Mouse (Mus musculus): ENCODE measurements around the gene Fgf3. TPM values are rescaled to one million over a fixed set of nuclear protein-coding genes. Genes with fewer than 3 reads are reported as not detected.
A peak's percentile ranks its signal among the peaks of the same experiment; 100 is the strongest.

Gene Fgf3
- polyA plus RNA-seq, 1 experiment from 2014 or later, result not detected

DNA sequence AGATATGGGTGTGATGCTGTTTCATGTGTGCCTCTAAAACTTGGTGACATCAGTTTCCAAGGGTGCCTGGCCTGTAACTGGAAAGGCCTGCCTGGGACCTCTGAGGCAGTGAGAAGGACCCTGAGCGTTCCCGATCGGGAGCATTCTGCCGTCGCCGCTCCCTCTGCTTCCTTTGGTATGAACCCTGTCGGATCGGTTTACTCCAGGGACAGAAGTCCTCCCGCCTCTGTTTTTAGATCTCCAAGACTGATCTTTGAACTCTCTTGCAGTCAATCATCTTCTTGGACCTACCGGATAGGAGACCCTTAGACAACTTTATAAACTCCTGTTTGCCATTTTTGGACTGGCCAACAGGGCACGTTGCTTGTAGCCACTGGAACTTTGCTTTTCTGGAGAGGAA lies 25.3 kb downstream of the Fgf3 start:
- Histone ChIP-seq H3K4me1 (replicated peaks; ENCODE audit: control insufficient read depth, insufficient read depth, low read length) (peaks cover 9% of the 10 kb centered on the region; the same call in 1 of the 2 replicates), H3K27ac (ENCODE audit: low read length) (no peak overlapping the region), H3K4me2 (ENCODE audit: low read depth, low read length) (no peak overlapping the region), H3K4me3 (ENCODE audit: low read length) (no peak overlapping the region), H3K36me3 (ENCODE audit: control insufficient read depth, insufficient read depth, low read length) (no peaks in the 10 kb centered on the region), H3K9ac (ENCODE audit: low read length) (no peak overlapping the region), H3K9me3 (ENCODE audit: control insufficient read depth, low read length) (no peaks in the 10 kb centered on the region), H3K27me3 (ENCODE audit: control insufficient read depth, insufficient read depth, low read depth, low read length) (peaks cover 66% of the 10 kb centered on the region)
- ATAC-seq (ENCODE audit: low read depth), result no peak
- 2% methylated on average over 11 of the region's 11 CpGs for WGBS

DNA sequence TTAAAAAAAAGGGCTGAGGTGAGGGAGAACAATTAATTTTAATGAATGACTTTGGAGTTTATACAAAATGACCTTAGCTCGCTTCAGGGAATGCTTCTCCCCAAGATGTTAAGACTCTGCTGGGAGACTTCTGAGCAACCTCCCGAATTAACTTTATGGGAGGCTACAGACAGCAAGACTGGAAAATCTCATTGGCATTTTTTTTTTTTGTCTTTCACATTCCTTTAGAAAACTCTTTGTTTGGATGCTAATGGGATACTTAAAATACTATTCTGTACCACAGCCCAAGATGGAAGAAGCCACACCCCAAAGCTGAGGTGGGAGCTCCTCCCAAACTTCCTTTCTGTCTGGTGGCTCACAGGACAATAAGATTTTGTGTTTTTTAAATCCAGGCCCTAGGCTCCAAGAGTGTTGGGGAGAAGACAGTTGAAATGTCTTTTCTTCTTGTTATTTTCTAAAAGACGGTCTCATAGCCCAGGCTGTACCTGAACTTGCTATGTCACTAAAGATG lies 26.3 kb downstream of the Fgf3 start:
- H3K4me1 ChIP-seq (replicated peaks; ENCODE audit: control insufficient read depth, insufficient read depth, low read length), result peaks cover 9% of the 10 kb centered on the region; the same call in 1 of the 2 replicates
- H3K9me3 ChIP-seq (ENCODE audit: control insufficient read depth, low read length), result no peaks in the 10 kb centered on the region
- peaks cover 66% of the 10 kb centered on the region for H3K27me3 ChIP-seq (ENCODE audit: control insufficient read depth, insufficient read depth, low read depth, low read length)
- no peak for ATAC-seq (ENCODE audit: low read depth)
- H3K4me2 ChIP-seq (ENCODE audit: low read depth, low read length), result no peak overlapping the region
- no peak overlapping the region for H3K27ac ChIP-seq (ENCODE audit: low read length)
- H3K9ac ChIP-seq (ENCODE audit: low read length), result no peak overlapping the region
- H3K36me3 ChIP-seq (ENCODE audit: control insufficient read depth, insufficient read depth, low read length), result no peaks in the 10 kb centered on the region
- 50% methylated on average over 3 of the region's 3 CpGs for WGBS
- no peak overlapping the region for H3K4me3 ChIP-seq (ENCODE audit: low read length)

DNA sequence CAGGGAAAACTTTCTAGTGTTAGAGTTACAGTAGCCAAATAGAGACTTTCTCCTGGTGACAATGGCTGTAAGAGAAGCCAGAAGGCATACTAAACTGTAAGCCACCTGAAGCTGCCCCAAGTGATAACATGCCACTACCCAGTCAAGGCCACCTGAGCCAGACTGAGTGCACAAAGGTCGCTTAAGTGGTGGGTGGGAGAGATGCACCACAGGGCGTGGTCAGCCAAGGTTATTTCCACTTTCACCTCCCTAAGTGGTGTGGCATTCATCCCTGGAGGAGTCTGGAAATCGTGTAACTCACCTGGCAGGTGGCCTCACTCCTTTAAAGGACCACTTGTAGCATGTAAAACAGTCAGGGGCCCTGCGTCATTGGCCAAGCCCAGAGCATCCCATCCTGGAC lies 29.3 kb downstream of the Fgf3 start:
- 36% methylated on average over 4 of the region's 4 CpGs for WGBS
- no peaks in the 10 kb centered on the region for H3K9me3 ChIP-seq (ENCODE audit: control insufficient read depth, low read length)
- no peak overlapping the region for H3K4me3 ChIP-seq (ENCODE audit: low read length)
- no peak overlapping the region for H3K4me2 ChIP-seq (ENCODE audit: low read depth, low read length)
- peaks cover 37% of the 10 kb centered on the region for H3K27me3 ChIP-seq (ENCODE audit: control insufficient read depth, insufficient read depth, low read depth, low read length)
- no peak for ATAC-seq (ENCODE audit: low read depth)
- H3K9ac ChIP-seq (ENCODE audit: low read length), result no peak overlapping the region
- no peak overlapping the region for H3K27ac ChIP-seq (ENCODE audit: low read length)
- H3K4me1 ChIP-seq (replicated peaks; ENCODE audit: control insufficient read depth, insufficient read depth, low read length), result peaks cover under 1% of the 10 kb centered on the region; the same call in 1 of the 2 replicates
- H3K36me3 ChIP-seq (ENCODE audit: control insufficient read depth, insufficient read depth, low read length), result no peaks in the 10 kb centered on the region

DNA sequence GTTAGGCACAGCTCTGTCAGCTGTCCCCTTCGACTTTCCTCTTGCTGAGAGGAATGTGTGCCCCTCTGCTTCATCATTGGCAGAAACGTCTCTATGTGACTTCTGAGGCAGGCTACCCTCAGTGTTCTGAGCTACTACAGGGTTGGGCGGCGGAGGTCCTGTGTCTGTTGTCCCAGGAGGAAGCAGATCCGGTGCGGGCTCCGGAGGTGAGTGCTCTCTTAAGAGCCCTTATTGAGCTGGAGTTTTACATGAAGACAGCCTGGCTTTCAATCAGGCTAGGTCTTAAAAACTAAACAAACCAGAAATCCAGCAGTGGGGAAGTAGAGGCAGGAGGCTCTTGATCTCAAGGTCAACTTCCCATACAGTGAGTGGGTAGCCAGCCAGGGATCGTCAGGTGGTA lies 29.7 kb downstream of the Fgf3 start:
- whole genome bisulfite sequencing, result 58% methylated on average over 8 of the region's 8 CpGs
- no peaks in the 10 kb centered on the region for H3K9me3 ChIP-seq (ENCODE audit: control insufficient read depth, low read length)
- H3K4me2 ChIP-seq (ENCODE audit: low read depth, low read length), result no peak overlapping the region
- H3K9ac ChIP-seq (ENCODE audit: low read length), result no peak overlapping the region
- H3K27ac ChIP-seq (ENCODE audit: low read length), result no peak overlapping the region
- peaks cover 32% of the 10 kb centered on the region for H3K27me3 ChIP-seq (ENCODE audit: control insufficient read depth, insufficient read depth, low read depth, low read length)
- no peak overlapping the region for H3K4me3 ChIP-seq (ENCODE audit: low read length)
- no peaks in the 10 kb centered on the region for H3K36me3 ChIP-seq (ENCODE audit: control insufficient read depth, insufficient read depth, low read length)
- peaks cover 3% of the 10 kb centered on the region for H3K4me1 ChIP-seq (replicated peaks; ENCODE audit: control insufficient read depth, insufficient read depth, low read length)
- peak; percentile 34; the same call in 1 of the 2 replicates for ATAC-seq (ENCODE audit: low read depth)

DNA sequence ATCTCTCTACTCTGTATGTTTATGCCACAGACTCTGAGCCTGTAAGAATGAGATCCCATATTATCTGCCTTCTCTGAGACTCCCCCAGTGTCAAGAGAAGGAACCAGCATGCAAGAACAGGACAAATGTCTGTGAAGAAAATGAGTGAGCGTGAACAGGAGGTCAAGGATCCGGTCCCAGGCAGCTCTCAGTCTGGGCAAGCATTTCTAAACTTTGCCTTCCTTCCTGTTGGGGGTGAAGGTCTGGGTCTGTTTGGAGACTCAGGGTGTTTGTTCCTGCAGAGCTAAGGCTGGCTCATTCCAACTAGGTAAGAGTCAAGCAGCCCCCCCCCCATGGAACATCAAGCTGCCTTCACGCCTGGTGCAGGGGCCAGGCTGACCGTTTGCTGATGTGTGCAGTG lies 34.5 kb downstream of the Fgf3 start:
- Histone ChIP-seq H3K27ac (ENCODE audit: low read length) (peak overlapping the region; percentile 18; the same call in 1 of the 2 replicates), H3K4me3 (ENCODE audit: low read length) (no peak overlapping the region), H3K36me3 (ENCODE audit: control insufficient read depth, insufficient read depth, low read length) (no peaks in the 10 kb centered on the region), H3K27me3 (ENCODE audit: control insufficient read depth, insufficient read depth, low read depth, low read length) (no peaks in the 10 kb centered on the region), H3K4me1 (replicated peaks; ENCODE audit: control insufficient read depth, insufficient read depth, low read length) (peaks cover 6% of the 10 kb centered on the region), H3K4me2 (ENCODE audit: low read depth, low read length) (no peak overlapping the region), H3K9me3 (ENCODE audit: control insufficient read depth, low read length) (no peaks in the 10 kb centered on the region), H3K9ac (ENCODE audit: low read length) (no peak overlapping the region)
- ATAC-seq (ENCODE audit: low read depth), result peak; percentile 66
- WGBS, result 26% methylated on average over 4 of the region's 4 CpGs

DNA sequence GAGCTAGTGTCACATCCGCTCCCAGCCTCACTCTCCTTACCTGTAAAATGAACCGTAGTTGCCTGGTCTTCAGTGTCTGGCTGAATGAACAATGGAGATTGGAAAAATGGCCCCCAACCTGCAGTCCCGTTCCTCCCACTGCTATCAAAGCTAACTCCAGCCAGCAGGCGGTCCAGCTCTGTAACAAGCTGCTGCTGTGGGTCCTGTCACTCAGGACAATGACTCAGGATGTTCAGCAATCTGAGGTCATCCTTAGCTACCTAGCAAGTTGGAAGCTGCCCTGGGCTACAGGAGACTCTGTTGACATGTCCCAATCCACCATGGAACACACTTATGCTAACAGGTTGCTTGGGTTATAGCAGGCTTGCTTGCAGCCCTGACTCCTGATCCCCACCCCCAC lies 35.3 kb downstream of the Fgf3 start:
- H3K27ac ChIP-seq (ENCODE audit: low read length), result no peak overlapping the region
- H3K4me3 ChIP-seq (ENCODE audit: low read length), result no peak overlapping the region
- no peaks in the 10 kb centered on the region for H3K9me3 ChIP-seq (ENCODE audit: control insufficient read depth, low read length)
- H3K36me3 ChIP-seq (ENCODE audit: control insufficient read depth, insufficient read depth, low read length), result no peaks in the 10 kb centered on the region
- no peak for ATAC-seq (ENCODE audit: low read depth)
- WGBS, result 74% methylated on average over 4 of the region's 4 CpGs
- H3K9ac ChIP-seq (ENCODE audit: low read length), result no peak overlapping the region
- peaks cover 6% of the 10 kb centered on the region for H3K4me1 ChIP-seq (replicated peaks; ENCODE audit: control insufficient read depth, insufficient read depth, low read length)
- H3K27me3 ChIP-seq (ENCODE audit: control insufficient read depth, insufficient read depth, low read depth, low read length), result no peaks in the 10 kb centered on the region
- H3K4me2 ChIP-seq (ENCODE audit: low read depth, low read length), result no peak overlapping the region

DNA sequence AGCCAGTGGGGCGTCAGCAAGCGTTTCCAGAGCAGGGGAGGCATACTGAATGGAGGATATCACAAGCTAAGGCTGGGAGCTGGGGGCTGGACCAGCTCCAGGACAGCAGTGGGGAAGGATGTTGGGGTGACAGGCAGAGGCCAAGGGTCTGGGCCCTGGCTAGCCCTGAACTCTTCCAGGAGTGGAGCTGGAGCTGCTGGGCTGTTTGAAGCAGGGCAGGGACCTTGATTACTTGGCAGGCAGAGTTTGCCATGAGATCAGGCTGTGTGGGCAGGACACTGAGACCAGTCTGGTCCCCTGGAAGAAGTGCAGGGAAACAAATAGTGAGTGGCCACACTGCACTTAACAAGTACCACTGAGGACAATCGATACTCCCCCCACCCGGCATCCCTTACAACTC lies 36.3 kb downstream of the Fgf3 start:
- WGBS, result 68% methylated on average over 4 of the region's 4 CpGs
- Histone ChIP-seq H3K4me1 (replicated peaks; ENCODE audit: control insufficient read depth, insufficient read depth, low read length) (peaks cover 6% of the 10 kb centered on the region), H3K27me3 (ENCODE audit: control insufficient read depth, insufficient read depth, low read depth, low read length) (no peaks in the 10 kb centered on the region), H3K9ac (ENCODE audit: low read length) (no peak overlapping the region), H3K9me3 (ENCODE audit: control insufficient read depth, low read length) (no peaks in the 10 kb centered on the region), H3K4me3 (ENCODE audit: low read length) (no peak overlapping the region), H3K4me2 (ENCODE audit: low read depth, low read length) (no peak overlapping the region), H3K27ac (ENCODE audit: low read length) (no peak overlapping the region), H3K36me3 (ENCODE audit: control insufficient read depth, insufficient read depth, low read length) (no peaks in the 10 kb centered on the region)
- ATAC-seq (ENCODE audit: low read depth), result no peak

DNA sequence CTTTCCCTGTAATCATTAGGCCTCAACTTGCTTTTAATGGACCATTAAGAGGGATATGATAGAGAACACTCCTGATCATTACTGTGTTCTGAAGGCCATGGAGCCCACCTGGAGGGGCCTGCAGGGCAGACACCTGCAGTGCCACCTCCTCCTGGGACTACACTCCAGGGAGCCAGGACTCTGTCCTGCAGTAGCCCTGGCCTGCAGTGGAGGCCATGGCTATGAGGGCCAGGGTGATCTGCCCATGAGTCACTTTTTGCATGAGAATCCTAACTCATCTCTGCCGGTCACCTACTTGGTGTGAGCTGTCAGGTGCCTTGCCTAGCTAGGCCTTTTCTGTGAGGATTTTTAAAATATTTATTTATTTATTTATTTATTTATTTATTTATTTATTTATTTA lies 40.5 kb downstream of the Fgf3 start:
- WGBS, result 95% methylated on average over 1 of the region's 1 CpGs
- H3K36me3 ChIP-seq (ENCODE audit: control insufficient read depth, insufficient read depth, low read length), result no peaks in the 10 kb centered on the region
- H3K4me1 ChIP-seq (replicated peaks; ENCODE audit: control insufficient read depth, insufficient read depth, low read length), result no peaks in the 10 kb centered on the region
- no peak overlapping the region for H3K9ac ChIP-seq (ENCODE audit: low read length)
- H3K4me2 ChIP-seq (ENCODE audit: low read depth, low read length), result no peak overlapping the region
- no peak overlapping the region for H3K4me3 ChIP-seq (ENCODE audit: low read length)
- H3K27me3 ChIP-seq (ENCODE audit: control insufficient read depth, insufficient read depth, low read depth, low read length), result no peaks in the 10 kb centered on the region
- no peaks in the 10 kb centered on the region for H3K9me3 ChIP-seq (ENCODE audit: control insufficient read depth, low read length)
- H3K27ac ChIP-seq (ENCODE audit: low read length), result no peak overlapping the region
- ATAC-seq (ENCODE audit: low read depth), result no peak

DNA sequence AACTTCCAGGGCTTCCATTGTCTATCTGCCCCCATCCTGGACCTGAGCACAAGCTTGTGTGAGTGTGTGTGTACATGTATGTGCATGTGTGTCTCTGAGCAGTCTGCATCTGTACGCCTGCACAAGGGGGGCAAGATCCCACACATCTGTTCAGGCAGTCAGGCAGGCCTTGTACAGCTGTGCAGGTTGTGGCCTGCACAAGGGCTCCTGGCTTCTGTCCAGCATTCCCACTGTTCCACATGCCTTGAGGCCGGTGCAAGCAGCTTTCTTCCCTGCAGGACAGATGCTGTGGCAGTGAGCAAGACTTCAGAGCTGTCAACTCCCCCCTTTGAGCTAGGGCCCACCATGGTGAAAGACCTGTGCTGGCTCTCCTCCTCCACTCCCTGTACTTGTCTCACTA lies 45.2 kb downstream of the Fgf3 start:
- no peak overlapping the region for H3K4me3 ChIP-seq (ENCODE audit: low read length)
- H3K9me3 ChIP-seq (ENCODE audit: control insufficient read depth, low read length), result no peaks in the 10 kb centered on the region
- no peaks in the 10 kb centered on the region for H3K4me1 ChIP-seq (replicated peaks; ENCODE audit: control insufficient read depth, insufficient read depth, low read length)
- no peak overlapping the region for H3K9ac ChIP-seq (ENCODE audit: low read length)
- no peaks in the 10 kb centered on the region for H3K36me3 ChIP-seq (ENCODE audit: control insufficient read depth, insufficient read depth, low read length)
- no peaks in the 10 kb centered on the region for H3K27me3 ChIP-seq (ENCODE audit: control insufficient read depth, insufficient read depth, low read depth, low read length)
- 21% methylated on average over 2 of the region's 2 CpGs for WGBS
- H3K27ac ChIP-seq (ENCODE audit: low read length), result no peak overlapping the region
- no peak for ATAC-seq (ENCODE audit: low read depth)
- no peak overlapping the region for H3K4me2 ChIP-seq (ENCODE audit: low read depth, low read length)

DNA sequence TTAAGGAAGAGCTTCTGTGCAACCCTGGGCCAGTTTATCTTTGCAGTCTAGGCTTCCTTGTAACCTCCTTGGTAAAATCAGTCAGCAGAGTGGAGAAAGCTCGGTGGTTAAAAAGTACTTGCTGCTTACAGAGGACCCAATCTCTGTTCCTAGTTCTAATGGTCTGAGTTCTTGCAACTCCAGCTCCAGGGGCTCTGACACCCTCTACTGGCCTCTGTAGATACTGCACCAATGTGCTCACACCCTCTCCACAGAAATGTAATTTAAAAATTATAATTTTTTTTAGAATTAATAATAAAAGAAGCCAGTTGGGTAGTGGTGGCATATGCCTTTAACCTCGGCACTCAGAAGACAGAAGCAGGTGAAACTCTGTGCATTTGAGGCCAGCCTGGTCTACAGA lies 49.8 kb downstream of the Fgf3 start:
- no peak for ATAC-seq (ENCODE audit: low read depth)
- no peak overlapping the region for H3K4me2 ChIP-seq (ENCODE audit: low read depth, low read length)
- H3K9me3 ChIP-seq (ENCODE audit: control insufficient read depth, low read length), result no peaks in the 10 kb centered on the region
- no peak overlapping the region for H3K27ac ChIP-seq (ENCODE audit: low read length)
- no peak overlapping the region for H3K9ac ChIP-seq (ENCODE audit: low read length)
- no peak overlapping the region for H3K4me3 ChIP-seq (ENCODE audit: low read length)
- no peaks in the 10 kb centered on the region for H3K4me1 ChIP-seq (replicated peaks; ENCODE audit: control insufficient read depth, insufficient read depth, low read length)
- WGBS, result 81% methylated on average over 2 of the region's 2 CpGs
- H3K36me3 ChIP-seq (ENCODE audit: control insufficient read depth, insufficient read depth, low read length), result no peaks in the 10 kb centered on the region
- H3K27me3 ChIP-seq (ENCODE audit: control insufficient read depth, insufficient read depth, low read depth, low read length), result peaks cover 5% of the 10 kb centered on the region; the same call in 1 of the 2 replicates

Measured in lung, embryonic 16.5 days (tissue).